ENCODE assay signal across 14 mouse cellular contexts in the genomic region with DNA sequence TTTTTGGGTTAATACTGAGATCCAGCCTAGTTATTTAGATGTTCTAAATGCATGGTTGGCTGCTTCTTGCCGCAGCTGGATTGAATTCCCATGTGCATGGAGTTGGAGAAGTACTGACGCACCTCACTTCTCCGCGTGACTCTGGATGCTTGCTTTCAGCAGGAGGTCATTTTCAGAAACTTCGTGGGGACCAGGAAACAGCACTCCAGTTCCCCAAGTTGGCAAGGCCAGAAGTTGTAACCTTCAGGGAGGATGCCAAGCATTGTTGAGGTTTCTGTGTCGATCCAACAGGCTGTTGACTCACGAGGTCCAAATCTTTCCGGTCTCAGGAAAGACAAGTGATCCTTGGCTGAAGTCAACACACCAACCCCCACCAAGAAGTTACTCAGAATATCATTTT.
DNase-seq lines count a peak whose midpoint lies in the region; ATAC-seq and TF ChIP-seq lines count a peak whose summit lies in the region.
"Had no signal": no experiment of that assay in that cellular context is flagged by ENCODE, and none has a peak within 500 bp of the region (broad histone marks: within the 10 kb centered on the region; RNA-seq: fewer than 3 reads in every experiment).

No protein-coding gene starts in this region.

- H3K4me2 ChIP-seq in kidney, embryonic 14.5 days (replicated peaks; ENCODE audit: low read depth, low read length), result no peak overlapping the region
- no peak overlapping the region for H3K4me2 ChIP-seq in midbrain, postnatal 0 days (ENCODE audit: low read depth, low read length, poor library complexity, severe bottlenecking)
- H3K4me2 ChIP-seq: forebrain, embryonic 12.5 days; limb, embryonic 13.5 days; lung, embryonic 15.5 days had no signal

- H3K36me3 ChIP-seq in kidney, embryonic 14.5 days (ENCODE audit: control insufficient read depth, insufficient read depth, low read length), result no peaks in the 10 kb centered on the region
- H3K36me3 ChIP-seq in midbrain, postnatal 0 days (ENCODE audit: insufficient read depth, low read length), result no peaks in the 10 kb centered on the region
- H3K36me3 ChIP-seq: forebrain, embryonic 12.5 days; limb, embryonic 13.5 days; lung, embryonic 15.5 days had no signal

- peak; percentile 13 for DNase-seq in kidney, adult 18-20 months
- peak; percentile 14 for DNase-seq in adrenal gland, postnatal 14 days
- peak; percentile 25 for DNase-seq in heart, postnatal 4 days
- DNase-seq in lung, postnatal 4 days, result peak; percentile 28 to 54
- no peak for DNase-seq in midbrain, postnatal 0 days (ENCODE audit: low spot score)
- DNase-seq in left cerebral cortex, adult 11 months (ENCODE audit: low spot score), result no peak
- DNase-seq in retina, postnatal 1 day, result no peak
- DNase-seq: embryo, embryonic 11 days; thymus, postnatal 25 days had no signal

- H3K27ac ChIP-seq in kidney, embryonic 14.5 days (ENCODE audit: low read depth, low read length), result no peak overlapping the region
- no peak overlapping the region for H3K27ac ChIP-seq in midbrain, postnatal 0 days (ENCODE audit: low read depth, low read length)
- H3K27ac ChIP-seq: forebrain, embryonic 12.5 days; limb, embryonic 13.5 days; lung, embryonic 15.5 days had no signal

- H3K4me3 ChIP-seq in kidney, embryonic 14.5 days (ENCODE audit: low read length), result no peak overlapping the region
- H3K4me3 ChIP-seq in midbrain, postnatal 0 days (ENCODE audit: low read depth, low read length), result no peak overlapping the region
- H3K4me3 ChIP-seq: forebrain, embryonic 12.5 days; limb, embryonic 13.5 days; lung, embryonic 15.5 days had no signal

- no peak overlapping the region for H3K9ac ChIP-seq in kidney, embryonic 14.5 days (ENCODE audit: low read depth, low read length)
- no peak overlapping the region for H3K9ac ChIP-seq in midbrain, postnatal 0 days (replicated peaks; ENCODE audit: low read length, poor library complexity, severe bottlenecking)
- H3K9ac ChIP-seq: forebrain, embryonic 12.5 days; limb, embryonic 13.5 days; lung, embryonic 15.5 days had no signal

- WGBS in kidney, embryonic 14.5 days, result 76% methylated on average over 8 of the region's 8 CpGs
- WGBS in midbrain, postnatal 0 days, result 88% methylated on average over 8 of the region's 8 CpGs

- no peaks in the 10 kb centered on the region for H3K4me1 ChIP-seq in kidney, embryonic 14.5 days (ENCODE audit: control insufficient read depth, insufficient read depth, low read length)
- no peaks in the 10 kb centered on the region for H3K4me1 ChIP-seq in midbrain, postnatal 0 days (ENCODE audit: insufficient read depth, low read length)
- H3K4me1 ChIP-seq: forebrain, embryonic 12.5 days; limb, embryonic 13.5 days; lung, embryonic 15.5 days had no signal

- TF ChIP-seq CTCF in midbrain, postnatal 0 days (IDR thresholded peaks at IDR 0.05), result no peak

- no peaks in the 10 kb centered on the region for H3K9me3 ChIP-seq in kidney, embryonic 14.5 days (ENCODE audit: control insufficient read depth, low read length)
- H3K9me3 ChIP-seq in midbrain, postnatal 0 days (ENCODE audit: low read length), result no peaks in the 10 kb centered on the region
- H3K9me3 ChIP-seq: forebrain, embryonic 12.5 days; limb, embryonic 13.5 days; lung, embryonic 15.5 days had no signal

- H3K27me3 ChIP-seq in kidney, embryonic 14.5 days (ENCODE audit: control insufficient read depth, insufficient read depth, low read length), result no peaks in the 10 kb centered on the region
- H3K27me3 ChIP-seq in midbrain, postnatal 0 days (ENCODE audit: insufficient read depth, low read length), result no peaks in the 10 kb centered on the region
- H3K27me3 ChIP-seq: forebrain, embryonic 12.5 days; limb, embryonic 13.5 days; lung, embryonic 15.5 days had no signal

- no peak for ATAC-seq in kidney, embryonic 14.5 days (ENCODE audit: low FRiP score, low TSS enrichment)
- no peak for ATAC-seq in midbrain, postnatal 0 days (ENCODE audit: low FRiP score)
- ATAC-seq: midbrain, embryonic 16.5 days had no signal

Comparison
In these comparisons a context has a peak if more than half of its experiments do, and no peak if none do; other contexts are left out.
1. DNase-seq: peak in kidney, adult 18-20 months (single experiment), adrenal gland, postnatal 14 days (single experiment), heart, postnatal 4 days (single experiment) and lung, postnatal 4 days (2 of 2); none in midbrain, postnatal 0 days (single experiment), left cerebral cortex, adult 11 months (single experiment) and retina, postnatal 1 day (single experiment).